Mouse (Mus musculus): ENCODE data around the gene Agbl4. TPM values are rescaled to one million over a fixed set of nuclear protein-coding genes. Genes with fewer than 3 reads are reported as not detected.

The Agbl4 gene
- total RNA-seq, 4 experiments from 2014 or later = 21.6 to 24.3 (median 23.9) TPM

DNA sequence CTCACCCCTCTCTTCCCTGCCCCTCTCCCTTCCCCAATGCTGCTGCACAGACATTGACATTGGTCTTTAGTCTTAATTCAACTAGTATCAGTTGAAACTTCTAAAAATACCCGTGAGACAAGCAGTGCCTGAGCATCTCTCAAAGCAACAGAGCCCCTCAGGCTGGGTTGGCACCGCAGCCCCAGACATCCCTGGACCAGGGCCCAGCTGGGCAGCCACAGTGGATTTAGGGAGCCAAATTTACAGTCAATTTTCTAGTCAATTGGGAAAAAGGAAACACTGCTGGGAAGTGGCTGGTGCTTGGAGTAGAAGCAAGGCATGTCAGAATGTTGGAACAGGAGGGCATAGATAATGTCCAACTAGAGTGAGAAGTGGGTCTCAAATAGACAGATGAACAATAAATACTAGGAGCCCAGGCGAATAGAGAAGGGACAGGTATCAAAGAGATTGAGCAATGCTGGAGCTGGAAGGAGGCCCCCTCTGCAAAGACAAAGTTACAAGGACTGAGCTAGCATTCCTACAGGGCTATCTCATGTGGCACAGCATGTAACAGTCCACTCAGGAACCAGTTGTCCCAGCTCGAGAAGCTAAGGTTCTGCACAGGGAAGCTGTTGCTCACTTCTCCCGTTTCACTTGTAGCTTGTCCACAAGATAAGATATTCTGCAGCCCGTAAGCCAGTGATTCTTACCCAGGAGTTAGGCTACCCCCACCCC is 1247.8 kb downstream of the Agbl4 start:
- no peak for DNase-seq (ENCODE audit: low spot score in 2 of 2)

DNA sequence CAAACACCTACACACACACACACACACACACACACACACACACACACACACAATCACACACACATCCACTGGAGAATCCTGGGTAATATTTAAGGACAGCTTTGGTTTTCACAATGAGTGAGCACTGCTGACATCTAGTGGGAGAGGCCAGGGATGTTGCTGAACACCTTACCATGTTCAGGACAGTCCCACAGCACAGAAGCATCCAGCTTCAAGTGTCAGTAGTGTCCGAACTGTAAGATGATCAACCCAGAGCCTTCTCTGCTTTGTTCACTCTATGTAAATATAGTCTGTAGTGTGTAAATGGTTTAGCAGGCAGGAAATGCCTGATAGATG is 1248.3 kb downstream of the Agbl4 start:
- no peak for DNase-seq (ENCODE audit: low spot score in 2 of 2)

- DNase-seq (ENCODE audit: low spot score in 2 of 2) = no peak
Measured at GRCm38 (mm10) chr4:111653451-111653850, 1256.0 kb downstream of the Agbl4 start.

- DNase-seq (ENCODE audit: low spot score in 2 of 2) = no peak
Measured at GRCm38 (mm10) chr4:111663730-111664129, 1266.3 kb downstream of the Agbl4 start.

GRCm38 (mm10) chr4:111664146-111664545 is 1266.7 kb downstream of the Agbl4 start:
- DNase-seq (ENCODE audit: low spot score in 2 of 2) = no peak

DNA sequence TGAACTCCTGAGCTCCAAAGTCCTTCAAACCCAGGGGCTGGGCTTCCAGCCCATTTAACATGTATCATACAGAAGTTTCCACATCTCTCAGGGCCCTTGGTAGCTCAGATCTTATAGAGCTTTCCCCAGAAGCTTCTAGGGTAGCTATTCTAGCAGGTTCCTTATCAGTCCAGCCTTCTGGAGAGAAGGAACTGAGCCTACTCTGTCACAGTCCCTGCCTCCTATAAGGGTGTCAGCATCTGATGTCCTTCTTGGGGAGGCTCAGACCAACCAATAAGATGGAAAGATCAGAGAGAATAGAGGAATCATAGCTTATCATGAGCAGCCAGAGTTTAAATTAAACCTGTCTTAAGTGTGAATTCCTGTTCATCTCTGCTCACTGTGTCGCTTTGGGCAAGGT is 1269.3 kb downstream of the Agbl4 start:
- no peak for DNase-seq (ENCODE audit: low spot score in 2 of 2)

DNA sequence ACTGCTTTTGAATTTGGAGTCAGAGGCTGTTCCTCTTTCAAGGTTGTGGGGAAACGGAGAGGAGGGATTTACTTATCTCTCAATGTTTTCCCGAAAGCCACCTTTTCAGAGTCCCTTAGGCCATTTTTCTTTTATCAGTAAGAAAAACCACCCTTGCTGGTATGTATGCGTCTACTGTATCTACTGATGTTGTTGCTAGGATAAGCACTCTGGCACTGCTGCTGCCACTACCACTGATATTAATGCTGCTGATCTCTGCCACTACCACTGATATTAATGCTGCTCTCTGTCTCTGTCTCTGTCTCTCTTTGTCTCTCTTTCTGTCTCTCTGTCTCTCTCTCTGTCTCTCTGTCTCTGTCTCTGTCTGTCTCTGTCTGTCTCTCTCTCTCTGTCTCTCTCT is 1271.9 kb downstream of the Agbl4 start:
- no peak for DNase-seq (ENCODE audit: low spot score in 2 of 2)

- no peak for DNase-seq (ENCODE audit: low spot score in 2 of 2)
Measured at GRCm38 (mm10) chr4:111670566-111671421, 1273.3 kb downstream of the Agbl4 start.

- DNase-seq (ENCODE audit: low spot score in 2 of 2) = no peak
Measured at GRCm38 (mm10) chr4:111671440-111671839, 1274.0 kb downstream of the Agbl4 start.

- no peak for DNase-seq (ENCODE audit: low spot score in 2 of 2)
Measured at GRCm38 (mm10) chr4:111673904-111674303, 1276.4 kb downstream of the Agbl4 start.

DNA sequence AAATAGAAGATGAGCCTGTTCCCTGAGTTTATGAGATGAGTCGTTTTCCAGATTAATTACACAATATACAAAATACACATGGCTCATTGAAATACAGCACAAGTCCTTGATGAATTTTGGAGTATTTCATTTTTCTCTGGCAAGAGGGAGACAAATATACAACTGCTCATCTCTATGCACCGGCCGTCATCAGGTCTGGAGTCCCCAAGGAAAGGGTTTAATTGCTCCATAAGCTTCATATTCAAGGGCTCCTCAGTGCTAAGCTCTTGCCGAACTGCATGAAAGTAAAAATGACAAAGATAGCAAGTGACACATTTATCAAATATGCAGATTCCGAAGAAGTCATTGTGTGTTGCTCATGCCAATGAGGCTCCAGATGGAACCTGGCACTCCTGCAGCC is 1284.5 kb downstream of the Agbl4 start:
- DNase-seq (ENCODE audit: low spot score in 2 of 2) = no peak

DNA sequence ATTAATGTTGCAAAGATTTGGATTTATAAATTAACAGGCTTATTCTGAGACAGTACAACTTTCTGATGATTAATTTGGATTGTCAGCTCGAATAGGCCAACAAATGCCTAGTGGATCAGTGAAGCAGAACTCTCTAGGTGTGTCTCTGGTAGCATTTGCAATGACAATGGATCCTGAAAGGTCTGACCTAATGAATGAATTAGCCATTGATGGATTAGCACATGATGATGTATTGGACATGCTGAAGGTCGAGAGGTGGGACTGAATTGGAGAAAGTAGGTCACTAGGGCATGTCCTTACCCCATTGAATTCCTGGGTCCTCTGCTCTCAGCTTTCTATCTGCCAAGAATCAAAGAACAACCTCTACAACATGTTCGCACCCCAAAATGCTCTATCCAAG is 1285.3 kb downstream of the Agbl4 start:
- no peak for DNase-seq (ENCODE audit: low spot score in 2 of 2)

DNA sequence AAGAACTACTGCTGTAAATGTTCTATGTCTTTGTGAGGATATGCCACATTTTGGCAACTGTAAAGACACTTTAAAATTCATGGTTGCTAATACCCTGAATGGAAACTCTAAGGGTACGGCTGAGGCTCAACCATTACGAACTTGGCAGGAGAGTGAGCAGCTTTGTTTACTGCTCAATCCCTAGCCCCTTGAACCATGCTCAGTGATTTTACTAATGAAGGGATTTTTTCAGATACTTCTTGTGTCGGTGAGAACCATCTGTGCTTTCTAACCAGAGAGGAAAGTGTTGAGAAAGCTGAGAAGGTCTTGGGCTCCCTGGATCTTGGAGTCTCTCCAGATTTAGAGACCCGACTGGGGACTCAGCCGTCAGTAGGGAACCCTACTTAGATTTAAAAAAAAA is 1286.4 kb downstream of the Agbl4 start:
- no peak for DNase-seq (ENCODE audit: low spot score in 2 of 2)

GRCm38 (mm10) chr4:111685951-111686350 is 1288.5 kb downstream of the Agbl4 start:
- DNase-seq (ENCODE audit: low spot score in 2 of 2) = no peak

DNA sequence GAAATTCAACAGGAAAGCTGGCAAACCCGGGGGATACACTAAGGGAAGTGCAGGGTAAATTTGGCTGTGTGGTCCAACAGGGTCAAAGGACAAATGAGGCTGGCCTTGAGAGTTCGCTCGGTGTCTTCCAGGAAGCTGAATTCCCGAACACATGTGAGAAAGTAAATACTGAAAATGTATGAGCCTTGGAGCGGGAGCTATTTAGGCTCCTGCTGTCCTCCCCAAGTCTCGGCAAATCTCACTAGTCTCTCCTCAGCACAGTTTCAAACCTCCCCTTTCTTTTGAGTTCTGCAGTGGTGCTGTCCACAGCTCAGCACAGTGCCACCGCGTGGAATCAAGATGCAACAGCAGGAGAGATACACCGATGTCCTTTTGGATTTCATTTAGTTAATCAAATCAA is 1289.5 kb downstream of the Agbl4 start:
- DNase-seq (ENCODE audit: low spot score in 2 of 2) = no peak

- DNase-seq (ENCODE audit: low spot score in 2 of 2) = peak; percentile 45 to 61
Measured at GRCm38 (mm10) chr4:111687613-111688012, 1290.2 kb downstream of the Agbl4 start.

- DNase-seq (ENCODE audit: low spot score in 2 of 2) = no peak
Measured at GRCm38 (mm10) chr4:111691057-111691543, 1293.6 kb downstream of the Agbl4 start.

DNA sequence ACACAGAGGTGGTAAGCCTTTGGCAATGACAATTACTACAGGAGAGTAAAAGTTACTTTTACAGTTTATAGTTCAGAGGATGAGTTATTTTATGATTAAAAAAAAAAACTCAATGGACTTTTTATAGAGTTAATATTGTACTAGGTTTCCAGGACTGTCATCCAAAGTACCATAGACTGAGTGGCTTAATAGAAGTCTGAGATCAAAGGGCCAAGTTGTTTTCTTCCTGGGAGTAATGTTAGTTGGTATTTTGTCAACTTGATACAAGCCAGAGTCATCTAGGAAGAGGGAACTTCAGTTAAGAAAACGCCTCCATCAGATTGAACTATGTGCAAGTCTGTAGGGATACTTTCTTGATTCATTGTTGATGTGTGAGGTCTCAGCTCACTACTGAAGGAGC is 1303.9 kb downstream of the Agbl4 start:
- DNase-seq (ENCODE audit: low spot score in 2 of 2) = no peak

DNA sequence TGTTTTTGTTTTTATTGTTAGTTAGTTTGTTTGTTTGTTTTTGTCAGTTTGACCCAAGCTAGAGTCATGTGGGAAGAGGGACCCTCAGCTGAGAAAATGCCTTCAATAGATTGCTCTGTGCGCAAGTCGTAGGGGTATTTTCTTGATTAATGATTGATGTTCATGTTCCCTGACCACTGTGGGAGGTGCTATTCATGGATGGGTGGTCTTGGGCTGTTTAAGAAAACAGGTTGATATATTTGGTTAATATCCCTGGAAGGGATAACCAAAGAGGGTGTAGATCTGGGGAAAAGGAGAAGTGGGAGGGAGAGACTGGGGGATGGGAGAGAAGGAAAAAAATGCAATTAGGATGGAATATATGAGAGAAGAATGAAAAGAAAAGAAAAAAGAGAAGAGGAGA is 1306.7 kb downstream of the Agbl4 start:
- DNase-seq (ENCODE audit: low spot score in 2 of 2) = no peak

DNA sequence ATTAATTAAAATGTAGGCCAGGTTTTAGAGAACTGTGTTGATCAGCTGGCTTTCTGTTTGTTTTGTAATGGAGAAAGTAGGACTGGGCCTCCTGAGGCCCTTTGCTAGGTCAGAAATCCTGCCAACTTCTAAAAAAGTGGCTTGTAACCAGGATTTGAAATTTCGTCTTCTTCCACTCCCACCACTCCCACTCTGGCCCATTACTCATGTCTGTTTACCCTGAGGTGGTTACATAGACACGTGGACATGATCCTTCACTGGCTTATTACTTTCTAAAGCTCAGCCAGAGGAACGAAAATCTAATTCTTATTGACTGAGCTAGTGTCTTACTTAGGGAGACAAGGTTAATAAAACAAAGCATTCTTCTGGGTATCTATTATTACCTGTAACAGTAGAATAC is 1307.5 kb downstream of the Agbl4 start:
- DNase-seq (ENCODE audit: low spot score in 2 of 2) = no peak

All from left cerebral cortex, adult 8-10 months (tissue).